Mouse (Mus musculus): Measurements from ENCODE around the gene Galnt16.

Galnt16 gene

GRCm38 (mm10) chr12:80598756-80599155 is 80.7 kb downstream of the Galnt16 start:
- in situ Hi-C loops (cut with MboI), result no loop called here

- in situ Hi-C loops (cut with MboI), result no loop called here
Observed at GRCm38 (mm10) chr12:80601597-80602269, 83.7 kb downstream of the Galnt16 start.

- in situ Hi-C loops (cut with MboI), result no loop called here
Observed at GRCm38 (mm10) chr12:80602432-80602831, 84.4 kb downstream of the Galnt16 start.

GRCm38 (mm10) chr12:80603566-80603965 is 85.5 kb downstream of the Galnt16 start:
- in situ Hi-C loops (cut with MboI), result no loop called here

- in situ Hi-C loops (cut with MboI), result no loop called here
Observed at GRCm38 (mm10) chr12:80604218-80604617, 86.1 kb downstream of the Galnt16 start.

GRCm38 (mm10) chr12:80608576-80608975 is 90.5 kb downstream of the Galnt16 start:
- in situ Hi-C loops (cut with MboI), result no loop called here

GRCm38 (mm10) chr12:80609928-80610327 is 91.9 kb downstream of the Galnt16 start:
- in situ Hi-C loops (cut with MboI), result no loop called here

GRCm38 (mm10) chr12:80612113-80612791 is 94.2 kb downstream of the Galnt16 start:
- in situ Hi-C loops (cut with MboI), result no loop called here

- in situ Hi-C loops (cut with MboI), result no loop called here
Observed at GRCm38 (mm10) chr12:80615371-80616257, 97.5 kb downstream of the Galnt16 start.

- in situ Hi-C loops (cut with MboI), result no loop called here
Observed at GRCm38 (mm10) chr12:80620501-80620900, 102.4 kb downstream of the Galnt16 start.

- in situ Hi-C loops (cut with MboI), result no loop called here
Observed at GRCm38 (mm10) chr12:80631790-80632189, 113.7 kb downstream of the Galnt16 start.

GRCm38 (mm10) chr12:80642725-80643692 is 124.9 kb downstream of the Galnt16 start:
- in situ Hi-C loops (cut with MboI), result no loop called here

GRCm38 (mm10) chr12:80643693-80644505 is 125.8 kb downstream of the Galnt16 start, which contains the start of the genes Slc39a9 and Erh:
Gene Slc39a9 (plus strand): TSS chr12:80643883.
Gene Erh (minus strand): TSS chr12:80644341.
- in situ Hi-C loops (cut with MboI), result no loop called here

- in situ Hi-C loops (cut with MboI), result no loop called here
Observed at GRCm38 (mm10) chr12:80644506-80644868, 126.4 kb downstream of the Galnt16 start.

- in situ Hi-C loops (cut with MboI), result no loop called here
Observed at GRCm38 (mm10) chr12:80646377-80646776, 128.3 kb downstream of the Galnt16 start.

GRCm38 (mm10) chr12:80653951-80654658 is 136.0 kb downstream of the Galnt16 start:
- in situ Hi-C loops (cut with MboI), result no loop called here

GRCm38 (mm10) chr12:80654659-80655025 is 136.6 kb downstream of the Galnt16 start:
- in situ Hi-C loops (cut with MboI), result no loop called here

GRCm38 (mm10) chr12:80658661-80659060 is 140.6 kb downstream of the Galnt16 start:
- in situ Hi-C loops (cut with MboI), result no loop called here

GRCm38 (mm10) chr12:80662322-80662721 is 144.2 kb downstream of the Galnt16 start:
- in situ Hi-C loops (cut with MboI), result no loop called here

- in situ Hi-C loops (cut with MboI), result no loop called here
Observed at GRCm38 (mm10) chr12:80663935-80664334, 145.9 kb downstream of the Galnt16 start.

Data from mature B cell (primary cell).